Mouse (Mus musculus): ENCODE results near the gene Arf3.
A peak's percentile ranks its signal among the peaks of the same experiment; 100 is the strongest.
"Not testable (repeated sequence)": the region's sequence is repeated elsewhere in the genome, so short reads cannot be mapped to it uniquely, and the experiment has no call there.

The Arf3 gene

GRCm38 (mm10) chr15:98762670-98763529 lies at the start of gene Arf3:
TSS of gene Arf3 (minus strand) at chr15:98763214.
- peak; percentile 97 for DNase-seq

- not testable (repeated sequence) for DNase-seq
These were observed 47.2 kb upstream of the Arf3 start for GRCm38 (mm10) chr15:98810212-98810611.

DNA sequence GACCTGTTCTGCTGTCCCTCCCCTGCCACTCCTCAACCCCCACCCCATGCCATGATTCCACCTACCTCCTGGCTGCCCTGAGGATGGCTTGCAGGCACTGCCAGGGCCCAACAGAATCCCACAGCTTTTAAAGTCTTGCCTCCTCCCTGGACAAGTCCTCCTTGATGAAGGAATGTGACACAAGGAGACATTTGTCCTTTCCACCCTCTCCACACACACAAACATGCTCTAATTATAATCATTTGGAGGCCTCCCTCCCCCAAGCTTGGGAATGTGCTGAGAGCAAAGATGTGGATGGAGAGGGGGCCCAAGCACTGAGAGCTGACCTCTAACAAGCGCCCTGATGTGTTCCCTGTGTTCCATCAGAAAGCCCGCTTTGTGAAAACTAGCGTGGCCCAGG lies 46.4 kb upstream of the Arf3 start, which contains the start of gene Ddn:
Ddn (minus strand) TSS at position 101 of the 400 bp plus-strand sequence.
- DNase-seq: no peak

- DNase-seq: no peak
These were observed 45.7 kb upstream of the Arf3 start for GRCm38 (mm10) chr15:98808651-98809134.

DNA sequence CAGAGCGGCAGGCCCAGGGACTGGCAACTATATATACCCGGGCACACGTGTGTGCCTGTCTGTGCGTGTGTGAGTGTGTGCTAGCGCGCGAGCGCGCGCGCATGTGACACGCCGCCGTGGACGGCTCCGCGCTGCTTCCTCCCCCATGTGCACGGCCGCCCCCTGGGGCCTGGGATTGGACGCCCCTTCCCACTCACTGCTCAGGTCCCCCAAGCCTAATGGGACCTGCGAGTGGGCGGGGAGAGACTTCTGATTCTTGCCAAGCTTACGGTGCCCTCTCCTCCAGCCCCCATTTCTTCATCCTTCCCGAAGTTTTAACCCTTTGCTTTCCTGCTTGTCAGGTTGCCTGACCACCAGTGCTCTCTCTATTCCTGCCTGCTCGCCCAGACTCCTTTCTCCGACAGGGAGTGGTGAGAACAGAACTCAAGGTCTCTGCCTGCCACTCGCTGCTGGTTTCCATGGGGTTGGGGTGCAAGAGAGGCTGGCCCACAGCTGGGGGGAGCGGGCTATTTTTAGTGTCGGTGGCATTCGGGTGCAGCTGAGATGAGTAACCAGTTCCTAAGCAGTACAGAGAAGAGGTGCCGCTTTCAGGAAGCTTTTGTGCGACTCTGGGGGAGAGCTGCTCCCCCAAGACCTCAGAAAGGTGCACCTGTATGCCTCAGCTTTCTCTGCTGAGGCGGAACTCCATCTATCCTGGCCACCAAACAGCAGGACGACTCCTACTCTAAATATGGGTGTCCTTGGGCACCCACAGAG lies 45.1 kb upstream of the Arf3 start:
- no peak for DNase-seq

DNA sequence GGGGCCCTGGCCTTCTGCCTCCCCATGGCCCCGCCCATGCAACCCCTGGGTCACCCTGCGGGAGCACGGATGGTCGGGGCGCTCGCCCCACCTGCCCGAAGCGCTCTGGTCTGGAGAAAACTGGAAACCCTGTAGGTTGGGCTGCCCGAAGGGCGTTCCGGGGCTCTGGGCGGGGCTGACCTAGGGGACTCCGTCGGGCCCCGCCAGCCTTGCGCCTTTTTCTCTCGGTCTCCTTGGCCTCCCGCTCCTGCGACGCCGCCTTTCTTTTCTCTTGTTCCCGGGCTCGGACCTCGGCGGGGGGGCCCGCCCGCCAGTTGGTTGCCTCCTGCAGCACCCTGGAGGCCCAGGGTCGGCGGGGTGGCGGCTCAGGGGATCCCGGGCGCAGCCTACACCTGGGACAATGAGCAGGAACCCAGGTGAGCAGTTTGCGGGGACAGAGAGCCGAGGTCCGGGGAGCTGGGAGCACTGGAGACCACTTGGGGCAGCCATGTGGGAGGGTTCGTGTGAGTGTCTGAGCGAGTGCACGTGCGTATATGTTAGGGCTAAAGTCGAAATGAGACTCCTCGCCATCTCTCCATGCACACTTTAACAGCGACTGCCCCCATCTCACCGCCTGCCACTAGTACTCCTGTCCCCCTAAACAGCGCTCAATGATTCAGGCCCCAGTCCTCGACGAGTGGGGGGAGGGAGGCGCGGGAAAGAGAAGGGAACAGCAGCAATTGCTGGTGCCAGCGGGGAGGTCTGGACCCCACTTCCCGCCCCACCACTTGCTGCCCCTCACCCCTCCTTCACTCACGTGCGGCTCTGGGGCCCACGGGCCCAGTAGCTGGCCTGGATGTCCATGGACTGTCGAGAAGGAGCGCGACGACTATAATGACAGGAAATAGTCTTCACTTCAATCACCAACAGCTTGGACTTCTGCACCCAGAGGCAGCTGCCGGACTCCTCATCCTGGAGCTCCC lies 44.1 kb upstream of the Arf3 start:
- no peak for DNase-seq

GRCm38 (mm10) chr15:98806071-98806808 lies 43.2 kb upstream of the Arf3 start:
- no peak for DNase-seq

DNA sequence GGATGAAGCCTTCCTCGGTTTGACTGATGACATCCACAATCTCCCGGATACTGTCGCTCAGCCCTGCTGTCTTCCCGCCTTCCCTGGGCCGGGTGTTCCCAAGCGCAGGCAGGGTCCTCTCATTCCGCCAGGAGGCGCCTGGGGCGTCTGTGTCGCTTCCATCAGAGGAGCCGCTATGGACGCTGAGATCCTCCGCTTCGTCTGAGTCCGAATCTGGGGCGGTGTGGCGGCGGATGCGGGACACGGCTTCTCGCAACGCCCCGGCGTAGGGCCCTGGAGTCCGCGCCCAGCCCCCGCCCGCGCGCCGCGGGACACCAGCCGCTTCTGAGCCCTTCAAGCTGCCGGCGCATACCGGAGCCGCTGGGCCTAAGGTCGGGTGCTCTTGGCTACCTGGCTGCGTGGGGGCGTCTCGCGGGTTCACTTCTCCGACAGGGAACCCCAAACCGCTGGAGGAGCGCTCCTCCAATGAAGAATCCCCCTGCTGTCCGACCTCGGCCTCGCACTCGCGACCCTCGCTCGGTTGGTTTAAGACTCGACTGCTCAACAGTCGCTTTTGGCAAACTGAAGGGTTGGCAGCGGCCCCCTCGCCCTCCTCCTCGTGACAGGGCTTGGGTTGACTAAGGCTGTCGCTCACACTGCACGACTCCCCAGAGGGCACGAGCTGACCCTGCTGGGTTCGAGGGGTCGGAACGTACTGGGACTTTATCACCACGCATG lies 42.5 kb upstream of the Arf3 start:
- peak; percentile 81 for DNase-seq

DNA sequence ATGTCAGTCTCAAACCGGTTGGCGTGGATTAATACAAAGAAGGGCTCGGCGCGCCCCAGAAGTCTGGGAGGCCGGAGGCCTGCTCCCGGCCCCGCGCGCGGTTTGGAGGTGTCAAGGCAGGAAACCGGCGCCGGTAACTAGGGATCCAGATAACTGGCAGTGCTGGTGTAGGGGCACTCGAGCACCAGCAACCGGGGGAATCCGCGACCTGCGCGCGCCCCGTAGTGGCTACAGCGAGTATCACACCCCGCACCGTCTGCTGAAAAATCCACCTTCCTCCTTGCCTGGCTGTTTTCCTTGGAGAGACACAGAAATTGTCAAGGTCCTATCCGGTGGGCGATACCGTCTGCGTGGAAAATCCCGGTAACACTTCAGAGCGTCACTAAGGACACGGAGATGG lies 41.0 kb upstream of the Arf3 start:
- DNase-seq: peak; percentile 88

GRCm38 (mm10) chr15:98802926-98803325 lies 39.9 kb upstream of the Arf3 start:
- DNase-seq: no peak

DNA sequence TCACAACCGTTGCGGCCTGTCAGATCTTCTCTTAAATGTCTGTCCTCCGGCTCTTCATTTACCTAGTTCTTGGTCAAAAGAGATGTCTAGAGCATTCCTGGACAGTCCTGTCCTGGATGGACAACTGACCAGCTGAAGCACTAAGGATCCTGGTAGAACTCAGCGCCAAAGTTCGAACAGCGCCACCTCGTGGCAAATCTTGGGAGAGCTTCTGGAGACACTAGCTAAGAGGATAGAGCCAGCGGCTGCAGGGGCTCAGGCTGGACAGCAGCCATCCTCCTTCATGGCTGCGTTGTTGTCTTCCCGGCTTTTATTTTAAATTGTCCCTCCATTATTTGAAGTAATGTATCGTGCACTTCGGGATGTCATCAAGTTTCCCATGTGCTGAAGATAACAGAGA lies 36.4 kb upstream of the Arf3 start:
- DNase-seq: peak; percentile 90

- DNase-seq: no peak
These were observed 35.9 kb upstream of the Arf3 start for GRCm38 (mm10) chr15:98798903-98799302.

GRCm38 (mm10) chr15:98797835-98798492 lies 35.0 kb upstream of the Arf3 start:
- DNase-seq: no peak

- DNase-seq: no peak
These were observed 34.0 kb upstream of the Arf3 start for GRCm38 (mm10) chr15:98796803-98797595.

DNA sequence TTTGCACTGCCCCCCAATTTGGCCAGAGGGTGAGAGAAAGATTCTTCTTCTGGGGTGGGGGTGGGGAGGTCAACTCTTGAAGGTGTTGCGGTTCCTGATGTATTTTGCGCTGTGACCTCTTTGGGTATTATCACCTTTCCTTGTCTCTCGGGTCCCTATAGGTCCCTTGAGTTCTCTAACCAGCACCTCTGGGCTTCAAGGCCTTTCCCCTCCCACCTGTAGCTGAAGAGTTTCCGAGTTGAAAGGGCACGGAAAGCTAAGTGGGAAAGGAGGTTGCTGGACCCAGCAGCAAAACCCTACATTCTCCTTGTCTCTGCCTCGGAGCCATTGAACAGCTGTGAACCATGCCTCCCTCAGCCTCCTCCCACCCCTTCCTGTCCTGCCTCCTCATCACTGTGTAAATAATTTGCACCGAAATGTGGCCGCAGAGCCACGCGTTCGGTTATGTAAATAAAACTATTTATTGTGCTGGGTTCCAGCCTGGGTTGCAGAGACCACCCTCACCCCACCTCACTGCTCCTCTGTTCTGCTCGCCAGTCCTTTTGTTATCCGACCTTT lies 30.2 kb upstream of the Arf3 start:
- no peak for DNase-seq

DNA sequence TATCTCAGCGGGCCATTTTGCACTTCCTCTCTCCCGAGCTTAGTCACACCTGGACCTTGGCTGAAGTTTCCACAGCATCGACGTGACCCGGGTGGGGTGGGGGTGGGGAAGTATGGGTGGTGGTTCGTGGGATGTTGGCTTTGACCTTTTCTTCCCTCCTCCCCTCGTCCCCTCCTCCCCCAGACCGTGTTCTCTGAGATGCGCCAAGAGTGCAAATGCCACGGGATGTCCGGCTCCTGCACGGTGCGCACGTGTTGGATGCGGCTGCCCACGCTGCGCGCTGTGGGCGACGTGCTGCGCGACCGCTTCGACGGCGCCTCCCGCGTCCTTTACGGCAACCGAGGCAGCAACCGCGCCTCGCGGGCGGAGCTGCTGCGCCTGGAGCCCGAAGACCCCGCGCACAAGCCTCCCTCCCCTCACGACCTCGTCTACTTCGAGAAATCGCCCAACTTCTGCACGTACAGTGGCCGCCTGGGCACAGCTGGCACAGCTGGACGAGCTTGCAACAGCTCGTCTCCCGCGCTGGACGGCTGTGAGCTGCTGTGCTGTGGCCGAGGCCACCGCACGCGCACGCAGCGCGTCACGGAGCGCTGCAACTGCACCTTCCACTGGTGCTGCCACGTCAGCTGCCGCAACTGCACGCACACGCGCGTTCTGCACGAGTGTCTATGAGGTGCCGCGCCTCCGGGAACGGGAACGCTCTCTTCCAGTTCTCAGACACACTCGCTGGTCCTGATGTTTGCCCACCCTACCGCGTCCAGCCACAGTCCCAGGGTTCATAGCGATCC lies 29.4 kb upstream of the Arf3 start:
- DNase-seq: no peak

GRCm38 (mm10) chr15:98791771-98792170 lies 28.8 kb upstream of the Arf3 start:
- DNase-seq: no peak

GRCm38 (mm10) chr15:98791221-98791620 lies 28.2 kb upstream of the Arf3 start:
- DNase-seq: no peak

GRCm38 (mm10) chr15:98790761-98791160 lies 27.7 kb upstream of the Arf3 start:
- DNase-seq: no peak
